Mouse (Mus musculus) kidney, embryonic 16.5 days (tissue): Measurements from ENCODE around the gene Cd79a. TPM values are rescaled to one million over a fixed set of nuclear protein-coding genes. Genes with fewer than 3 reads are reported as not detected.
"Not testable (repeated sequence)": the region's sequence is repeated elsewhere in the genome, so short reads cannot be mapped to it uniquely, and the experiment has no call there.

Experiments
- ATAC-seq: fragments of 200-750 bp; cut with Nextera tagmentation; 2 replicates; pipeline ENCODE4 v1.8.0; 2017; ENCODE audit warnings: moderate TSS enrichment; ENCODE audit not compliant: low FRiP score, low TSS enrichment
- H3K27ac ChIP-seq: fragments of 300-500 bp; sonication (generic); 2 replicates; pipeline ENCODE4 v1.5.1; 2014; ENCODE audit warnings: low read length
- H3K27me3 ChIP-seq: fragments of 300-500 bp; sonication (generic); 2 replicates; pipeline ENCODE4 v1.6.1; 2014; ENCODE audit warnings: low read length, control low read depth, mixed read lengths; ENCODE audit not compliant: insufficient read depth
- H3K36me3 ChIP-seq: fragments of 300-500 bp; sonication (generic); 2 replicates; pipeline ENCODE4 v1.6.1; 2014; ENCODE audit warnings: low read length, control low read depth, mixed read lengths; ENCODE audit not compliant: insufficient read depth
- H3K4me1 ChIP-seq: fragments of 300-500 bp; sonication (generic); 2 replicates; pipeline ENCODE4 v1.6.1; 2014; ENCODE audit warnings: low read length, control low read depth, mixed read lengths; ENCODE audit not compliant: insufficient read depth
- H3K4me2 ChIP-seq: fragments of 300-500 bp; sonication (generic); replicated peaks from 2 replicates; pipeline ENCODE4 v1.6.1; 2014; ENCODE audit warnings: low read depth, low read length
- H3K4me3 ChIP-seq: fragments of 300-500 bp; sonication (generic); 2 replicates; pipeline ENCODE4 v1.5.1; 2014; ENCODE audit warnings: mild to moderate bottlenecking, low read length
- H3K9ac ChIP-seq: fragments of 300-500 bp; sonication (generic); replicated peaks from 2 replicates; pipeline ENCODE4 v1.6.1; 2014; ENCODE audit warnings: low read length
- H3K9me3 ChIP-seq: fragments of 300-500 bp; sonication (generic); 2 replicates; pipeline ENCODE4 v1.6.1; 2016; ENCODE audit warnings: low read length, control low read depth
- WGBS: fragments of 180-500 bp; shearing (Covaris S2); extraction: QIAGEN DNeasy Blood & Tissue Kit; methylation state at CpG from one replicate; pipeline ENCODE4 v1.1.7; 2014; 5-methylcytosine and 5-hydroxymethylcytosine counted together
- polyA plus RNA-seq: library from polyadenylated mRNA; unstranded; fragments of >200 nt; fragmentation: Nextera tagmentation; extraction: Ambion mirVana; gene quantifications from 2 replicates; pipeline ENCODE4 v1.2.1, GENCODE M21; 2015

The Cd79a gene
- polyA plus RNA-seq, 1 experiment from 2014 or later: 1.8 TPM

GRCm38 (mm10) chr7:24895749-24896148 is 1.4 kb upstream of the Cd79a start:
- WGBS: 98% methylated on average over 2 of the region's 2 CpGs
- not testable (repeated sequence) for ATAC-seq, H3K36me3 ChIP-seq, H3K27ac ChIP-seq, H3K4me1 ChIP-seq, H3K27me3 ChIP-seq, H3K9me3 ChIP-seq, H3K4me2 ChIP-seq, H3K9ac ChIP-seq, H3K4me3 ChIP-seq

GRCm38 (mm10) chr7:24896269-24896668 is 912 bp upstream of the Cd79a start:
- 63% methylated on average over 8 of the region's 8 CpGs for WGBS
- Histone ChIP-seq H3K4me1 (no peaks in the 10 kb centered on the region), H3K4me3 (no peak overlapping the region), H3K36me3 (no peaks in the 10 kb centered on the region), H3K27me3 (no peaks in the 10 kb centered on the region), H3K9ac (no peak overlapping the region), H3K9me3 (no peaks in the 10 kb centered on the region), H3K27ac (no peak overlapping the region), H3K4me2 (no peak overlapping the region)
- ATAC-seq: no peak

DNA sequence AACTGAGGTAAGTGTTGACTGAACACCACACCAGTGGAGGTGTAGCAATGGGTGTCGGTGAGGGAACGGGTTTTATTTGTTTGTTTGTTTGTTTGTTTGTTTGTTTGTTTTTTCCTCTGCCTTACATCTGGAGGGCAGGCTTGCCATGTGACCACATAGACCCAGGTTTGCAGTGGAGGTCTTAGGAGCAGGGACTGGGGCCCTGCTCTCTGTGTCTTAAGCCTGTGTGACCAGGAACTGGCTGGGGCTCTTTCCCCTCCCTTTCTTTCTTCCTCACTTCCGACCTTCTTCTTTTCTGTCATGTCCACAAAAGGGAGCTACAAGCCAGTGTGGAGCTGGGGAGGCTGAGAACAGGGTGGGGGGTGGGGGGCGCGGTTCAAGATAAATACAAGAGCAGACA is 778 bp downstream of the Cd79a start:
- Histone ChIP-seq H3K36me3 (no peaks in the 10 kb centered on the region), H3K9me3 (no peaks in the 10 kb centered on the region), H3K4me3 (no peak overlapping the region), H3K27me3 (no peaks in the 10 kb centered on the region), H3K27ac (no peak overlapping the region), H3K9ac (no peak overlapping the region), H3K4me2 (no peak overlapping the region), H3K4me1 (peaks cover 5% of the 10 kb centered on the region; the same call in 1 of the 2 replicates)
- no peak for ATAC-seq
- 77% methylated on average over 5 of the region's 5 CpGs for WGBS

- no peaks in the 10 kb centered on the region for H3K36me3 ChIP-seq
- H3K4me3 ChIP-seq: no peak overlapping the region
- H3K27me3 ChIP-seq: no peaks in the 10 kb centered on the region
- no peak overlapping the region for H3K4me2 ChIP-seq
- no peaks in the 10 kb centered on the region for H3K9me3 ChIP-seq
- 77% methylated on average over 6 of the region's 6 CpGs for whole genome bisulfite sequencing
- no peak for ATAC-seq
- H3K9ac ChIP-seq: no peak overlapping the region
- peaks cover 19% of the 10 kb centered on the region for H3K4me1 ChIP-seq
- no peak overlapping the region for H3K27ac ChIP-seq
Observed at GRCm38 (mm10) chr7:24901114-24901513, 3.9 kb downstream of the Cd79a start.

DNA sequence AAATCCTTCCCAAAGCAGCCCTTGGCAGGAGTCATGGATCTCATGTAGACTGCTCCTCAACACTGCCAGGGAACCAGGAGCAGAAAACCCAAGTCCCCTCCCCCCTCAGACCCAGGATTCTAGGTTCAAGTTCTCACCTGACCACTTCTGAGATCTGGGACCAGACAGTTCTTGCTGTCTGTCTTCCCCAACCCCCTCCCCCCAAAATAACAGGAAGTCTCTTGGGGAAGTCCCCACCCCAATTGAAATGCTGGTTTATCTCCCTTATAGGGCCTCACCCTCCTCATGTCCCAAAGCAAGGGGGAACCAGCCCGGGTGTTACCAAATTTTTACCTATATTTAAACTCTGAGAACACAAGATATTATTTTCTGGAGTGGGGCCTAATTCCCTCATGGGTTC is 4.7 kb downstream of the Cd79a start:
- WGBS: 42% methylated on average over 1 of the region's 1 CpGs
- Histone ChIP-seq H3K4me3 (no peak overlapping the region), H3K36me3 (no peaks in the 10 kb centered on the region), H3K9me3 (no peaks in the 10 kb centered on the region), H3K27ac (peak overlapping the region; percentile 73), H3K4me1 (peaks cover 27% of the 10 kb centered on the region), H3K27me3 (no peaks in the 10 kb centered on the region), H3K4me2 (peak overlapping the region; percentile 94; the same call in 1 of the 2 replicates), H3K9ac (peak overlapping the region; percentile 88)
- no peak for ATAC-seq

DNA sequence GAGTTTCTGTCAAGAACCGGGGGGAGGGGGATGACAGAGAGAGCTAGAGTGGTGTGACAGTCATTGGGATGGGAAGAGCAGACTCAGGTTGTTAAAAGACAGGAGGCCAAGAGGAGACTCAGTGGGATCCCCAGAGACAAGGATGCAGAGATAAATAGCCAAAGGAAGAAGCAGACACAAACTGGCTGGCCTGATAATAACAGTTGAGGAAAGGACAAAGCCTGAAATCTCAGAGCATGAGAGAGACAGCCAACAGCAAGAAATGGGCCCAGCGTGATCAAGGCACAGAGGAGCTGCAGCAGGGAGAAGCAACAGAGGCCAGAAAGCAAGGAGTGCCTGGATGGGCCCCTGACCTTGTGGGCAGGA is 5.1 kb downstream of the Cd79a start:
- no peak for ATAC-seq
- Histone ChIP-seq H3K27me3 (no peaks in the 10 kb centered on the region), H3K4me1 (peaks cover 31% of the 10 kb centered on the region), H3K9me3 (no peaks in the 10 kb centered on the region), H3K9ac (peak overlapping the region; percentile 88), H3K4me3 (peak overlapping the region; percentile 62), H3K4me2 (peak overlapping the region; percentile 94), H3K27ac (peak overlapping the region; percentile 73), H3K36me3 (no peaks in the 10 kb centered on the region)
- 44% methylated on average over 2 of the region's 2 CpGs for WGBS

DNA sequence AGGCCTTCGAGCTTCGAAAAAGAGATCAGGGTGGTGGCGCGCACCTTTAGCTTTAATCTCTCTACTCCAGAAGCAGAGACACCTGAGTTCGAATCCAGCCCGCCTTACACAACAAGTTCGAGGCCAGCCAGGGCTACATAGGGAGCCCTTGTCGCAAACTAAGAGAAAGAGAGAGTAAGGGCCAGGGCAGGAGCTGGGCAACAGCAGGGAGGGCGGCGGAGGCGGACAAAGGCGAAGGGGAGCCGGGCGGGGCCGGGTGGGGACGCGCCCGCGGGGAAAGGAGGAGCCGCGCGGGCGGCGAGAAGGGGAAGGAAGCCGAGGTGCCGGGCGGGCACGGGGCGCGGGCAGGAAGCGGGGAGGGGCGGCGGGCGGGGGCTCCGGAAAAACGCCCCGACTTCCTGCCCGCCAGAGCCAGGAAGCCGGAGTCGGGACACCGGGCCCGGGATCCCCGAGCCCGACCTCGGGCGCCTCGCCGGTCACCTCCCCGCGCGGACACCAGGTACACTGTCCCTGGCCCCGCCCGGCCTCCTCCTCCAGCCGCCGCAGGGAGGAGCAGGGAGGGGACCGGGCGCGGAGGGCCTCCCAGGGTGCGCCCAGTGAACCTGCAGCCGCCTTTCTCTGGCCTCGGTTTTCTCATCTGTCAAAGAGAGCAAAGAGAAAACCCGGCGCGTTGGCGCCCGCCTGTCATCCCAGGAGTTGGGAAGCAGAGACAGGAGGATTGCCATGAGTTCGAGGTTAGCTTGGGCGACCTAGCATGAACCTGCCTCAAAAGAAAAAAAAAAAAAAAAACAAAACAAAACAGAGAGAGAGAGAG is 5.7 kb downstream of the Cd79a start, which contains the start of gene Arhgef1:
Arhgef1 (plus strand) TSS at position 283 of the 814 bp plus-strand sequence.
- peak within 1 kb of the TSS; percentile 73 for H3K27ac ChIP-seq
- H3K4me1 ChIP-seq: peaks cover 35% of the 10 kb centered on the region
- no peaks in the 10 kb centered on the region for H3K27me3 ChIP-seq
- 7% methylated on average over 28 of the region's 68 CpGs for WGBS
- no peak for ATAC-seq
- peak within 1 kb of the TSS; percentile 94 for H3K4me2 ChIP-seq
- H3K9me3 ChIP-seq: no peaks in the 10 kb centered on the region
- peak within 1 kb of the TSS; percentile 88 for H3K9ac ChIP-seq
- H3K36me3 ChIP-seq: no peaks in the 10 kb centered on the region
- peak within 1 kb of the TSS; percentile 62 for H3K4me3 ChIP-seq

- Histone ChIP-seq H3K9me3 (no peaks in the 10 kb centered on the region), H3K27ac (peak overlapping the region; percentile 73), H3K36me3 (peaks cover 4% of the 10 kb centered on the region; the same call in 1 of the 2 replicates), H3K9ac (peak overlapping the region; percentile 88), H3K4me2 (peak overlapping the region; percentile 94), H3K4me1 (peaks cover 35% of the 10 kb centered on the region), H3K27me3 (no peaks in the 10 kb centered on the region), H3K4me3 (peak overlapping the region; percentile 62)
- ATAC-seq: no peak
- 29% methylated on average over 10 of the region's 10 CpGs for WGBS
Observed at GRCm38 (mm10) chr7:24903444-24903825, 6.3 kb downstream of the Cd79a start.

GRCm38 (mm10) chr7:24904070-24904483 is 6.9 kb downstream of the Cd79a start:
- Histone ChIP-seq H3K27me3 (no peaks in the 10 kb centered on the region), H3K4me2 (peak overlapping the region; percentile 94), H3K9me3 (no peaks in the 10 kb centered on the region), H3K36me3 (peaks cover 10% of the 10 kb centered on the region; the same call in 1 of the 2 replicates), H3K4me3 (peak overlapping the region; percentile 62), H3K9ac (peak overlapping the region; percentile 88), H3K27ac (peak overlapping the region; percentile 84), H3K4me1 (peaks cover 35% of the 10 kb centered on the region)
- peak; percentile 98 for ATAC-seq
- WGBS: under 1% methylated on average over 30 of the region's 30 CpGs

DNA sequence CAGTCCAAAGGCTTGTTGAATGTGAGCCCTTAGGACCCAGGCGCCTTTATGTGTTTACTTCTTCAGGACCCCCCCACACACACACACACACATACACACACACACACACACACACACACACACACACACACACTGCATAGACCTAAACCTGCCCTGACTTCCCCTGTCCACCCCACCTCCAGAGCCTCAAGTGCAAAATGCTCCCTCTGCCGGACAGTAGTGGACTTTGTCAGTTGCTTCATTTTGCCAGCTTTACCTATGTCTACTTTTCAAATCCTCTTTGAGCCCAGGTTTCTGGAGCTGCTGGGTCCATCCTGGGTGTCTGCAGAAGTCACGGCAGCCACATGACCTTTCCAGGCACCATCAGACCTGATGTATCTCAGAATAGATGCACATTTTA is 7.8 kb downstream of the Cd79a start:
- Histone ChIP-seq H3K4me1 (peaks cover 35% of the 10 kb centered on the region), H3K27me3 (no peaks in the 10 kb centered on the region), H3K9ac (peak overlapping the region; percentile 86), H3K4me3 (peak overlapping the region; percentile 62), H3K4me2 (peak overlapping the region; percentile 94), H3K9me3 (no peaks in the 10 kb centered on the region), H3K36me3 (peaks cover 11% of the 10 kb centered on the region; the same call in 1 of the 2 replicates), H3K27ac (peak overlapping the region; percentile 84)
- WGBS: 9% methylated on average over 3 of the region's 3 CpGs
- ATAC-seq: 0 out of 2 replicates have a peak, but pooled peaks have one; percentile 25
